Comparison of ENCODE assay signal across 8 mouse cellular contexts in genomic region chr11:33199906-33200763, GRCm38 (mm10). TPM values are rescaled to one million over a fixed set of nuclear protein-coding genes. Genes with fewer than 3 reads are reported as not detected.
DNase-seq lines count a peak whose midpoint lies in the region; ATAC-seq and TF ChIP-seq lines count a peak whose summit lies in the region.
"Had no signal": no experiment of that assay in that cellular context is flagged by ENCODE, and none has a peak within 500 bp of the region (broad histone marks: within the 10 kb centered on the region; RNA-seq: fewer than 3 reads in every experiment).

No protein-coding gene starts in this region.

- H3K4me1 ChIP-seq in embryonic facial prominence, embryonic 12.5 days = peaks cover 17% of the 10 kb centered on the region
- no peaks in the 10 kb centered on the region for H3K4me1 ChIP-seq in hindbrain, postnatal 0 days (ENCODE audit: insufficient read depth, low read length)
- H3K4me1 ChIP-seq in midbrain, embryonic 12.5 days = peaks cover 45% of the 10 kb centered on the region

- WGBS in embryonic facial prominence, embryonic 12.5 days = under 1% methylated on average over 45 of the region's 45 CpGs
- WGBS in hindbrain, postnatal 0 days = under 1% methylated on average over 45 of the region's 45 CpGs
- under 1% methylated on average over 45 of the region's 45 CpGs for WGBS in midbrain, embryonic 12.5 days

- peak overlapping the region; percentile 37 for H3K4me3 ChIP-seq in embryonic facial prominence, embryonic 12.5 days
- H3K4me3 ChIP-seq in hindbrain, postnatal 0 days (ENCODE audit: low read length) = peak overlapping the region; percentile 40
- H3K4me3 ChIP-seq in midbrain, embryonic 12.5 days = peak overlapping the region; percentile 35

- no peak for ATAC-seq in embryonic facial prominence, embryonic 12.5 days (ENCODE audit: insufficient number of reproducible peaks, insufficient read depth, low FRiP score, low TSS enrichment)
- no peak for ATAC-seq in hindbrain, postnatal 0 days
- ATAC-seq in midbrain, embryonic 12.5 days (ENCODE audit: low FRiP score, low read depth) = no peak

- no peak overlapping the region for H3K9ac ChIP-seq in embryonic facial prominence, embryonic 12.5 days
- peak overlapping the region; percentile 41 for H3K9ac ChIP-seq in hindbrain, postnatal 0 days (replicated peaks; ENCODE audit: low read length)
- H3K9ac ChIP-seq in midbrain, embryonic 12.5 days (replicated peaks) = no peak overlapping the region

- peaks cover 91% of the 10 kb centered on the region for H3K27me3 ChIP-seq in embryonic facial prominence, embryonic 12.5 days
- peaks cover 70% of the 10 kb centered on the region for H3K27me3 ChIP-seq in hindbrain, postnatal 0 days (ENCODE audit: insufficient read depth, low read length)
- H3K27me3 ChIP-seq in midbrain, embryonic 12.5 days = peaks cover 99% of the 10 kb centered on the region

- H3K9me3 ChIP-seq in embryonic facial prominence, embryonic 12.5 days = no peaks in the 10 kb centered on the region
- H3K9me3 ChIP-seq in hindbrain, postnatal 0 days (ENCODE audit: low read length) = peaks cover 8% of the 10 kb centered on the region; the same call in 1 of the 2 replicates
- H3K9me3 ChIP-seq in midbrain, embryonic 12.5 days = peaks cover 7% of the 10 kb centered on the region; the same call in 1 of the 2 replicates

- no peak for TF ChIP-seq CTCF in hindbrain, postnatal 0 days (IDR thresholded peaks at IDR 0.05; ENCODE audit: low read depth)

- DNase-seq in right cerebral cortex, postnatal 4 days = peak; percentile 25
- no peak for DNase-seq in right cerebral cortex, postnatal 36 days (ENCODE audit: low spot score in 2 of 2)
- DNase-seq in hindbrain, postnatal 0 days (ENCODE audit: low spot score) = no peak
- DNase-seq in right cerebral cortex, adult 18-20 months = no peak
- no peak for DNase-seq in spleen, postnatal 14 days (ENCODE audit: low spot score in 2 of 2)

- H3K36me3 ChIP-seq in embryonic facial prominence, embryonic 12.5 days = no peaks in the 10 kb centered on the region
- no peaks in the 10 kb centered on the region for H3K36me3 ChIP-seq in hindbrain, postnatal 0 days (ENCODE audit: insufficient read depth, low read length)
- no peaks in the 10 kb centered on the region for H3K36me3 ChIP-seq in midbrain, embryonic 12.5 days

- H3K27ac ChIP-seq in embryonic facial prominence, embryonic 12.5 days = no peak overlapping the region
- H3K27ac ChIP-seq in hindbrain, postnatal 0 days = peak overlapping the region; percentile 59
- no peak overlapping the region for H3K27ac ChIP-seq in midbrain, embryonic 12.5 days (replicated peaks)

- H3K4me2 ChIP-seq in embryonic facial prominence, embryonic 12.5 days (replicated peaks) = peak overlapping the region; percentile 60
- peak overlapping the region; percentile 40 for H3K4me2 ChIP-seq in hindbrain, postnatal 0 days (ENCODE audit: low read depth, low read length)
- H3K4me2 ChIP-seq in midbrain, embryonic 12.5 days (replicated peaks) = peak overlapping the region; percentile 57

RNA-seq across cellular contexts. Expression of gene Tlx3, which starts 3.3 kb away (rescaled TPM):
- 6.6 and 9.1 TPM in 2 replicates for polyA plus RNA-seq in embryonic facial prominence, embryonic 12.5 days (2016; fragmentation: Nextera tagmentation; extraction: Ambion mirVana)
- total RNA-seq in hindbrain, postnatal 0 days (2014; rRNA removed) = 39.4 and 39.6 TPM in 2 replicates
- 11.3 and 14.5 TPM in 2 replicates for polyA plus RNA-seq in hindbrain, postnatal 0 days (2015; fragmentation: Nextera tagmentation; extraction: Ambion mirVana)
- polyA plus RNA-seq in midbrain, embryonic 12.5 days (2016; fragmentation: Nextera tagmentation; extraction: Ambion mirVana) = 4.3 and 5.0 TPM in 2 replicates
- total RNA-seq: left cerebral cortex, postnatal 36 days had no signal

RNA-seq across cellular contexts. Expression of gene Npm1, which starts 37.1 kb away (rescaled TPM):
- polyA plus RNA-seq in embryonic facial prominence, embryonic 12.5 days (2016; fragmentation: Nextera tagmentation; extraction: Ambion mirVana) = 922 and 970 TPM in 2 replicates
- total RNA-seq in hindbrain, postnatal 0 days (2014; rRNA removed) = 143 and 182 TPM in 2 replicates
- polyA plus RNA-seq in hindbrain, postnatal 0 days (2015; fragmentation: Nextera tagmentation; extraction: Ambion mirVana) = 395 and 396 TPM in 2 replicates
- 647 and 719 TPM in 2 replicates for polyA plus RNA-seq in midbrain, embryonic 12.5 days (2016; fragmentation: Nextera tagmentation; extraction: Ambion mirVana)

RNA-seq across cellular contexts. Expression of gene Fgf18, which starts 52.9 kb away (rescaled TPM):
- polyA plus RNA-seq in embryonic facial prominence, embryonic 12.5 days (2016; fragmentation: Nextera tagmentation; extraction: Ambion mirVana) = 11.5 and 17.2 TPM in 2 replicates
- total RNA-seq in hindbrain, postnatal 0 days (2014; rRNA removed) = 6.3 and 10.1 TPM in 2 replicates
- polyA plus RNA-seq in hindbrain, postnatal 0 days (2015; fragmentation: Nextera tagmentation; extraction: Ambion mirVana) = 10.0 and 10.3 TPM in 2 replicates
- polyA plus RNA-seq in midbrain, embryonic 12.5 days (2016; fragmentation: Nextera tagmentation; extraction: Ambion mirVana) = 3.0 and 3.6 TPM in 2 replicates
